Mouse (Mus musculus): Measurements from ENCODE around the gene Uba52.

Gene Uba52

DNA sequence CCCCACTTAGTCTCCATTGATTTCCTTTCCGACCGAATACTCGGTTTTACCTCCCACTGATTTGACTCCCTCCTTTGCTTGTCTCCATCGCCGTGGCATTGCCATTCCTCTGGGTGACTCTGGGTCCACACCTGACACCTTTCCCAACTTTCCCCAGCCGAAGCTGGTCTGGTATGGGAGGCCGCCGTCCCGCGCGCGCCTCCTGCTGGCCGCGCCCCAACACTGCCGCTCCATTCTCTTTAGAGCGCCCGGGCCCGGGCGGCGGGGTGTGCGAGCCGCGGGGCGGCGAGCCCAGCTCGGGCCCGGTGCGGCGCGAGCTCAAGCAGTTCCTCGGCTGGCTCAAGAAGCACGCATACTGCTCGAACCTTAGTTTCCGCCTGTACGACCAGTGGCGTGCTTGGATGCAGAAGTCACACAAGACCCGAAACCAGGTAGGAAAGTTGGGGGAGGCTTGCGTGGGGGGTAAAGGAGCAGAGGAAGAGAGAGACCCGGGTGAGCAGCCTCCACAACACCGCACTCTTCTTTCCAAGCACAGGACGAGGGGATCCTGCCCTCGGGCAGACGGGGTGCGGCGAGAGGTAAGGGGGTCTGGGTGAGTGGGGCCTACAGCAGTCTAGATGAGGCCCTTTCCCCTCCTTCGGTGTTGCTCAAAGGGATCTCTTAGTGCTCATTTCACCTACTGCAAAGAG, 7.4 kb downstream of the Uba52 start:
- DNase-seq (ENCODE audit: low spot score): peak; percentile 75

- DNase-seq (ENCODE audit: low spot score): no peak
These were observed 8.1 kb downstream of the Uba52 start for GRCm38 (mm10) chr8:70502540-70502939.

GRCm38 (mm10) chr8:70501820-70502529, 8.6 kb downstream of the Uba52 start:
- DNase-seq (ENCODE audit: low spot score): no peak

DNA sequence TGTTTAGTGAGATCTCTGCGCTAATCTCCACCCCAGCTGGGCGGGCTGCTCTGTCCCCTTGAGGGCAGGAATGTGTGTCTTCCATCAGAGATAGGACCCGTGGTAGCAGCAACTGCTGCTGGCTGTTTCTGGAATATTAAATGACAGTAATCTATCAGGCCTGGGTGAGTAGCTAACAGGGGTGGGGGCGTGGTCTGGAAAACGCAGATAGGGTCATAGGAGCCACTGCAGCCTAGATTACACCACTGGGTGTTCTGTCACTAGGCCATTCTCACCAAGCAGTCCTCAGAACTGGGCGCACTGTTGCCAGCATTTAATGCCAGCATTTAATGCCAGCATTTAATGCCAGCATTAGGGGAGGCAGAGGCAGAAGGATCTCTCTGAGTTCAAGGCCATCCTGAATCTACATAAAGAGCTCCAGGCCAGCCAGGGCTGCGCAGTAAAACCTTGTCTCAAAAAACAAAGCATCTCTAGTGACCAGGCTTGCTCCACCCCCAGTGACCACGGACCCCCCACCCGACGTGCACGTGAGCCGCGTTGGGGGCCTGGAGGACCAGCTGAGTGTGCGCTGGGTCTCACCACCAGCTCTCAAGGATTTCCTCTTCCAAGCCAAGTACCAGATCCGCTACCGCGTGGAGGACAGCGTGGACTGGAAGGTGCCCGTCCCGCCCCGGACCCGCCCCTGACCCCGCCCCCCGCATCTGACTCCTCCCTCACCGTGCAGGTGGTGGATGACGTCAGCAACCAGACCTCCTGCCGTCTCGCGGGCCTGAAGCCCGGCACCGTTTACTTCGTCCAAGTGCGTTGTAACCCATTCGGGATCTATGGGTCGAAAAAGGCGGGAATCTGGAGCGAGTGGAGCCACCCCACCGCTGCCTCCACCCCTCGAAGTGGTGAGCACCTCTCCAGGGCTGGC, 10.0 kb downstream of the Uba52 start:
- no peak for DNase-seq (ENCODE audit: low spot score)

DNA sequence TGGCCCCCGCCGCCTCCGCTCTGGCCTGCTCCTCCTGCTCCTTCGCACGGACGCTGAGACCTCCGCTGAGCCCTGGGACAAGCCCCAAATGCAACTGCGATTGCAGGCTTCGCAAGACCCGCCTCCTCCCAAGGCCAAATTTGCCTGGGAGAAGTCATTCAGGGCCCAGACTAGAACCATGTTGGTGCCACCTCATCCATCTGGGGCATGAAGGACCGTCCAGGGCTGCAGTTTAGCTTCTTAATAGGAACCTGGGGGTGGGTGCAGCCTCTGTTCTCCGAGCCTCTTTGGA, 14.9 kb downstream of the Uba52 start:
- no peak for DNase-seq (ENCODE audit: low spot score)

DNA sequence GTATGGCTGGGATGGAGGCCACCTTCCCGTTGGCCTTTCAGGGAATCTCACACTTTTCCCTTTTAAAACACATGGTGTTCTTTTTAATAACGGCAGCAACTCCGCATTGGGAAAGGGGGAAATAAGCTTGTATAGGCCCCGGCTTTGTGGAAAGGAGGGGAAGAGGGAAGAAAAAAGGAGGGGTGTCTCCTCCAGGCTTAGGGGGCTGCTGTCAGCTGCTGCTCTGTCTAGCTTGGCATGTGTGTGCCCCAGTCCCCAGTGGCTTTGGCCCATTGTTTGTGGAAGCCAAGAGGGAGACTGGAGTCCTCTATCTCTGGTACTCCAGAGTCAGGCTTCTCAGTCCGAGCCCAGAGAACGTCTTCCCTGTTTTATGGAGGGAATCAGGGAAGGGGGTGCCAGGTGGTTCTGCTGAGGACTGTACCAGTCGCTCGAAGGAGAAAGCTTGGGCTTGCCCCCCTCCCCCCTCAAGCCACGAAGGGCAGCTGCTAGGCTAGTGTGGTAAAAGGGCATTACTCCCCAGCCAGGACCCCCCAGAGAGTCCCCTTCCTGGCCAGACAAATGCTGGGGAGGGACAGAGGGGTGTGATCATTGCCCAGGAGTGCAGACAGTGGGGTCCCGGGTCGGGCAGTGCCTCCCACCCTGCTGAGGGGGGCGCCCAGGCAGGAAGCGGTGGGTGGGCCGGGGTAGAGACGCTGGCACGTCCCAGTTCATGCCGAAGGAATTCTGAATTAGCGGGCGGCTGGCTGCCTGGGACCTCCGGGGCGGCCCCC, 15.4 kb downstream of the Uba52 start:
- DNase-seq (ENCODE audit: low spot score): no peak

- no peak for DNase-seq (ENCODE audit: low spot score)
These were observed 16.1 kb downstream of the Uba52 start for GRCm38 (mm10) chr8:70494416-70494945.

- no peak for DNase-seq (ENCODE audit: low spot score)
These were observed 16.7 kb downstream of the Uba52 start for GRCm38 (mm10) chr8:70493692-70494415.

- DNase-seq (ENCODE audit: low spot score): no peak
These were observed 17.6 kb downstream of the Uba52 start, which contains the start of gene Crlf1 for GRCm38 (mm10) chr8:70492664-70493640. Crlf1 (plus strand) TSS chr8:70493158.

- DNase-seq (ENCODE audit: low spot score): no peak
These were observed 19.6 kb downstream of the Uba52 start for GRCm38 (mm10) chr8:70490880-70491495.

GRCm38 (mm10) chr8:70490061-70490879, 20.3 kb downstream of the Uba52 start:
- DNase-seq (ENCODE audit: low spot score): no peak

- no peak for DNase-seq (ENCODE audit: low spot score)
These were observed 21.0 kb downstream of the Uba52 start for GRCm38 (mm10) chr8:70489576-70489975.

DNA sequence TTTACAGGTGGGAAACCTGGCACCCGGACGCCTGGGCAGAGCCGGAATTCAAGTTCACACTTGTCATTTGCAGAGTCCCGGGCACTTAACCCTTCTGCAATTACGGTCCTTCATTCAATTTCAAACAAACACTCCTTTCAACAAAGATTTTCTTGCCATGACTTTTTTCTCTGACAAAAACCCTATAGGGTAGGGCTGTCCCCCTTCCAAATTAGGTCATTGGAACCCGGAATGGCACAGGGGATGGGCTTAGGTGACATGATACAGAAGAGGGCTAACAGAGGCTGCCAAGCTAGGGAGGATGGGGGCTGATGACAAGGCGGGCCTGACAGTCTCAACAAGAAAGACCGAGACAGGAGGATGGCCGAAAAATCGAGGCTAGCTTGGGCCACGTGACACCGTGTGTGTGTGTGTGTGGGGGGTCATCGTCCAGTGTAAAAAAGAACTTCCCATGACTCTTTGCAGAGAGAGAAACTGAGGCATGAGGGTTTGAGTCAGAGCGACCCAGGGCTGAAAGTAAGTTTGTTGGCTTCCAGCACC, 21.6 kb downstream of the Uba52 start:
- DNase-seq (ENCODE audit: low spot score): no peak

DNA sequence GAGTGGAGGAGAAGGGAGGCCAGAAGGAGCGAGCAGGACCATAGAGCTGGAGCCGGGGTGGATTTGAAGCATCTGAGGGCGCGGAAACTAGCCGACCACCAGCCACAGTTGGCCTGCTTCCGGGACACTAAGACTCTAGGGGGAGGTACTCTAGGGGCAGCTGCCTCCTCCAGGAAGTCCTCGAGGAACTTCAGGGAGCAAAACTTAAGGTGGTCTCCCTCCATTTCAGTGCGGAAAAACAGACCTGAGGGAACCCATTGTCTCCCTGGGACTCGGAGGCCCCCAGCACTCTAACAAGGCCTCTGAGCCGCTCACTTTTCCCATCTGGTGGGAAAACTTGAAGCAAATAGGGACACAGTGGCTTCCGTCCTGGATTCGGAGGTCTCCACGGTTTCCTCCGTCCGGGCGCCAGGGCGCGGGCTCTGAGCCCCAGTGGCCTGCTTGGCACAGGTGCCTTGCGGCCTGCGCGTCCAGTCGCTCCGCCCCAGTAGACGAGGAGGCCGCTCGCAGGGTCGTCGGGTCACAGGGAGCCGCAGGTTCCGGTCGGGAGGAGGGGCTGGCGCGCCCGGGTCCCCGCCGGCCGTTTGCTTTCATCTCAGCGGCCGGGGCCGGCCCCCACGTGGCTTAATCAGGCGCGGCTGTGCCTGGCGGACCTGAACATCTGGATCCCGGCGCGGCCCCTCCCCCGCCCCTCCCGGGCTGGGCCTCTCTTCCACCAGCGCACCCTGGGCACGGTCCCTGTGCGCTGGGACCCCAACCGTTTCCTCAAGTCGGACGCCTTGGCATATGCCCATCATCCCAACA, 22.4 kb downstream of the Uba52 start:
- no peak for DNase-seq (ENCODE audit: low spot score)

DNA sequence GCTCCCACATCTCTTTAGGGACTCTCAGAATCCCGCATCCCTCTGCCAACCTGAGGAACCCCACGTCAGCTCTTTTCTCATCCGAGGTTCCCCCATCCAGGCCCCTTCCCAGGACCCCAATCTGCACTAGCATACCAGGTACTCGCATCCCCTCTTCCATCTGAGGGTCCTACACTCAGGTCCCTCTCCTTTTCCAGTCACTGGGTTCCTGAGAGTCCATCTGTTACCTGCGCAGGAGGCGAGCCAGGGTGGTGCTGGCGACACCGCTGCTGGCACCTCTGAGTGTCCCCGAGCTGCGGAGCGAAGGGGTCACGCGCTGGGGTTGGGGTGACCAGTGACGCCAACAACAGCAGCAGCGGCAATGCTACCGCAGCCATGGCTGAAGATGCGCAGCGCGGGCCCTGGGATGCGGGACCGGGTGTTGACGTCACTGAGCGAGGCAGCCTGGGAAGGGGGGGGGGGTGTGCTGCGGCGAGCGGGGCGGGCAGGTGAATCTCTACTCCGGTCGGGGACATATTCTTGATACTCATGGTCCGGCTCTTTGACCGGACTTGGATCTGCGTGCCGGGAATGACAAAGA, 23.6 kb downstream of the Uba52 start, which contains the start of gene Tmem59l:
TSS of gene Tmem59l (minus strand) at position 418 of the 580 bp plus-strand sequence.
- no peak for DNase-seq (ENCODE audit: low spot score)

DNA sequence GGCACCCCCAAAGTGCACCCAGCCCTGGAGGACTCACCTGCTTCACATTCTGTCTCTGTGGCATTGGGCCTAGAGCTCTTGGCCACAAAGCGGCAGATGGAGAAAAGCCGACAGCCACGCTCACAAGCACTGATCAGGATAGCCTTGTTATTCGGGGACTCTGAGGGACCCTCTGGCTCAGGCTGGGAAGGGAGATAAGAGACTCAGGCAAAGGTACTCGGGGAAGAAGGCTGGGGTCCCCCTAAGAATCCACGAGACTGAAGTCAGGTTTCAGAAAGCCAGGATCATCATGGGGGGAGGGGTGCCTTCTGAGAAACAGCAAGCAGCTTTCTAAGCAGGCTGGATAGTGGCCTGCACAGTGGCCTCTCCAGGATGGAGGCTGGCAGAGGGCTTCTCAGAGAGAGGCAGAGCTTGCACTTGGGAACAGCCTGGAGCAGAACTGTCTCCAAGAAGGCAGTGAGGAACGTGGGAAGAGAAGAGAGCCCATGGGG, 24.4 kb downstream of the Uba52 start:
- DNase-seq (ENCODE audit: low spot score): no peak

GRCm38 (mm10) chr8:70482943-70483342, 27.7 kb downstream of the Uba52 start:
- DNase-seq (ENCODE audit: low spot score): no peak
